Mouse (Mus musculus): ENCODE data around the gene Naa15.

Gene Naa15

GRCm38 (mm10) chr3:51517467-51517866 lies 102.5 kb downstream of the Naa15 start:
- no peak for DNase-seq (ENCODE audit: low spot score in 2 of 2)

- no peak for DNase-seq (ENCODE audit: low spot score in 2 of 2)
These were observed 103.2 kb downstream of the Naa15 start for GRCm38 (mm10) chr3:51517878-51518762.

- DNase-seq (ENCODE audit: low spot score in 2 of 2), result no peak
These were observed 103.8 kb downstream of the Naa15 start for GRCm38 (mm10) chr3:51518763-51519121.

GRCm38 (mm10) chr3:51521262-51521661 lies 106.3 kb downstream of the Naa15 start:
- DNase-seq (ENCODE audit: low spot score in 2 of 2), result no peak

GRCm38 (mm10) chr3:51525186-51525785 lies 110.3 kb downstream of the Naa15 start:
- no peak for DNase-seq (ENCODE audit: low spot score in 2 of 2)

Measured in frontal cortex, postnatal 10 days (tissue).